Mouse (Mus musculus) kidney, postnatal 0 days (tissue): Measurements from ENCODE around the gene Toe1. TPM values are rescaled to one million over a fixed set of nuclear protein-coding genes. Genes with fewer than 3 reads are reported as not detected.

Experiments used
- ATAC-seq: fragments of 200-750 bp; cut with Nextera tagmentation; replicated peaks from 2 replicates; pipeline ENCODE4 v1.8.0; 2017; ENCODE audit warnings: low read depth, moderate number of reproducible peaks, moderate TSS enrichment, moderate library complexity; ENCODE audit not compliant: low FRiP score
- DNase-seq: peaks from one replicate; pipeline ENCODE4 v3.0.0-alpha.2; 2016; ENCODE audit warnings: low spot score
- H3K27ac ChIP-seq: fragments of 300-500 bp; sonication (generic); 2 replicates; pipeline ENCODE4 v1.5.1; 2014; ENCODE audit warnings: mild to moderate bottlenecking
- H3K27me3 ChIP-seq: fragments of 300-500 bp; sonication (generic); 2 replicates; pipeline ENCODE4 v1.6.1; 2014; ENCODE audit warnings: low read length, mixed read lengths; ENCODE audit not compliant: insufficient read depth
- H3K36me3 ChIP-seq: fragments of 300-500 bp; sonication (generic); 2 replicates; pipeline ENCODE4 v1.6.1; 2014; ENCODE audit warnings: low read length, mixed read lengths; ENCODE audit not compliant: insufficient read depth
- H3K4me1 ChIP-seq: fragments of 300-500 bp; sonication (generic); replicated peaks from 2 replicates; pipeline ENCODE4 v1.6.1; 2014; ENCODE audit warnings: antibody characterized with exemption, low read length, mixed read lengths; ENCODE audit not compliant: insufficient read depth
- H3K4me2 ChIP-seq: fragments of 300-500 bp; sonication (generic); 2 replicates; pipeline ENCODE4 v1.6.1; 2014; ENCODE audit warnings: mild to moderate bottlenecking, low read length, moderate library complexity, mixed read lengths
- H3K4me3 ChIP-seq: fragments of 300-500 bp; sonication (generic); replicated peaks from 2 replicates; pipeline ENCODE4 v1.5.1; 2014; ENCODE audit warnings: low read depth, low read length
- H3K9ac ChIP-seq: fragments of 300-500 bp; sonication (generic); 2 replicates; pipeline ENCODE4 v1.6.1; 2014; ENCODE audit warnings: low read depth, low read length
- H3K9me3 ChIP-seq: fragments of 300-500 bp; sonication (generic); replicated peaks from 2 replicates; pipeline ENCODE4 v1.6.1; 2016; ENCODE audit warnings: low read length, inconsistent platforms, mixed read lengths
- CTCF ChIP-seq: IDR thresholded peaks from 2 replicates; pipeline ENCODE4 v1.5.1; 2016; ENCODE audit warnings: antibody characterized with exemption, low read depth, mild to moderate bottlenecking, moderate library complexity
- WGBS: fragments of 180-500 bp; shearing (Covaris S2); extraction: QIAGEN DNeasy Blood & Tissue Kit; methylation state at CpG from one replicate; pipeline ENCODE4 v1.1.7; 2014; 5-methylcytosine and 5-hydroxymethylcytosine counted together
- polyA plus RNA-seq: library from polyadenylated mRNA; unstranded; fragments of >200 nt; fragmentation: Nextera tagmentation; extraction: Ambion mirVana; gene quantifications from 2 replicates; pipeline ENCODE4 v1.2.1, GENCODE M21; 2015

Toe1 gene
- polyA plus RNA-seq, 1 experiment from 2014 or later: 28.9 TPM

DNA sequence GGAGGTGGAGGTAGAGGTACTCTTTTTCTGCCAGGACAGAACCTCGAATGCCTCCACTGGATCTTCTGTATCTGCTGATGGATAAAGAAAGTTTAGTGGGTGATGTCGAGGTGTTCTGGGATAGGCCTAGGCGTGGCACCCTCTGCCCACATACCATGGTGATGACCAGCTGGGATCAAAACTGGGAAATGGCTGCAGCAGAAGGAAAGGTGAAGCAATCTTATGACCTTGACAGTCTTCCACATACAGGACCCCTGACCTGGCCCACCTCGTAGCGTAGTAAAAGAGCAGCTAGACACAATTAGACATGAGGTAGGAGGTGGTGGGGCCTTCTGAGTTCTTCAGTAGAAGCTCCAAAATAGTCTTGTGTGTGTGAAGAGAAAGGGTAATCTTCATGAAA lies 43.4 kb downstream of the Toe1 start:
- ATAC-seq (no peak), DNase-seq (no peak)
- WGBS: 90% methylated on average over 5 of the region's 5 CpGs
- TF ChIP-seq CTCF: no peak
- Histone ChIP-seq H3K9ac (no peak overlapping the region), H3K27me3 (no peaks in the 10 kb centered on the region), H3K4me1 (no peaks in the 10 kb centered on the region), H3K9me3 (no peaks in the 10 kb centered on the region), H3K27ac (no peak overlapping the region), H3K4me3 (no peak overlapping the region), H3K36me3 (no peaks in the 10 kb centered on the region), H3K4me2 (no peak overlapping the region)

DNA sequence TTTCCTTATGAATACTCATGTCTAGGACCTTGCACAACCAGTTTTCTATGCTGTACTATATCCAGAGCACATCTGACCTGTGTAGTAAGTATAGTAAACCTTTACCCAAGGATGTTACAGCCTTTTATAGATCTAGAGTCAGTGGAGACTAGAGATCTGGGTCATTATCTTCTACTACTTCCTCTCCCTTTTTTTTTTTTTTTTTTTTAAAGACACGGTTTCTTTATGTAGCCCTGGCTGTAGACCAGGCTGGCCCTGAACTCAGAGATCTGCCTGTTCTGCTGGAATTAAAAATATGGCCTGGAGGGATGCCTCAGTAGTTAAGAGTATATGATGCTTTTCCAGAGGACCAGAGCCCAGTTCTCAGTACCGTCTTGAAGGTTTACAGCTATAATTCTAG lies 45.5 kb downstream of the Toe1 start:
- H3K36me3 ChIP-seq: no peaks in the 10 kb centered on the region
- DNase-seq (no peak), ATAC-seq (no peak)
- H3K27ac ChIP-seq: no peak overlapping the region
- H3K27me3 ChIP-seq: no peaks in the 10 kb centered on the region
- 75% methylated on average over 2 of the region's 2 CpGs for WGBS
- no peak overlapping the region for H3K4me2 ChIP-seq
- no peak overlapping the region for H3K9ac ChIP-seq
- H3K9me3 ChIP-seq: no peaks in the 10 kb centered on the region
- no peaks in the 10 kb centered on the region for H3K4me1 ChIP-seq
- no peak for TF ChIP-seq CTCF
- H3K4me3 ChIP-seq: no peak overlapping the region

- H3K4me1 ChIP-seq: no peaks in the 10 kb centered on the region
- H3K27ac ChIP-seq: no peak overlapping the region
- ATAC-seq (no peak), DNase-seq (peak; percentile 59)
- no peak overlapping the region for H3K9ac ChIP-seq
- no peak for TF ChIP-seq CTCF
- H3K4me3 ChIP-seq: no peak overlapping the region
- H3K27me3 ChIP-seq: no peaks in the 10 kb centered on the region
- H3K4me2 ChIP-seq: no peak overlapping the region
- H3K9me3 ChIP-seq: no peaks in the 10 kb centered on the region
- H3K36me3 ChIP-seq: no peaks in the 10 kb centered on the region
- WGBS: 69% methylated on average over 2 of the region's 2 CpGs
These were observed 57.7 kb downstream of the Toe1 start for GRCm38 (mm10) chr4:116749750-116750149.

Other genes with a start within 250 kb of the Toe1 start
- gene Gpbp1l1, start 250.0 kb downstream of the Toe1 start, polyA plus RNA-seq: 44.8 and 46.1 TPM in 2 replicates
- 5.9 and 7.9 TPM in 2 replicates for gene Ccdc17, start 211.0 kb downstream of the Toe1 start, polyA plus RNA-seq
- gene Nasp, start 179.7 kb downstream of the Toe1 start, polyA plus RNA-seq: 82.7 and 89.6 TPM in 2 replicates
- 966 and 1,010 TPM in 2 replicates for gene Akr1a1, start 156.0 kb downstream of the Toe1 start, polyA plus RNA-seq
- 2,101 and 2,104 TPM in 2 replicates for gene Prdx1, start 122.1 kb downstream of the Toe1 start, polyA plus RNA-seq
- 20.3 and 21.8 TPM in 2 replicates for gene Mmachc, start 99.2 kb downstream of the Toe1 start, polyA plus RNA-seq
- gene Ccdc163, start 99.1 kb downstream of the Toe1 start, polyA plus RNA-seq: 24.5 and 25.8 TPM in 2 replicates
- 8.0 and 8.3 TPM in 2 replicates for gene Tesk2, start 86.7 kb downstream of the Toe1 start, polyA plus RNA-seq
- 8.8 and 9.9 TPM in 2 replicates for gene Mutyh, start 83 bp upstream of the Toe1 start, polyA plus RNA-seq
- gene Hpdl, start 14.1 kb upstream of the Toe1 start, polyA plus RNA-seq: 2.2 and 2.3 TPM in 2 replicates
- gene Zswim5, start 69.7 kb upstream of the Toe1 start, polyA plus RNA-seq: 1.4 and 1.5 TPM in 2 replicates
- gene Urod, start 186.8 kb upstream of the Toe1 start, polyA plus RNA-seq: 91.1 and 92.5 TPM in 2 replicates
- gene Hectd3, start 187.7 kb upstream of the Toe1 start, polyA plus RNA-seq: 9.5 and 10.3 TPM in 2 replicates
- gene Eif2b3, start 211.8 kb upstream of the Toe1 start, polyA plus RNA-seq: 41.0 and 44.9 TPM in 2 replicates